Mouse (Mus musculus) kidney, adult 11 months (tissue): ENCODE data around the gene Ebf4.
A peak's percentile ranks its signal among the peaks of the same experiment; 100 is the strongest.

Source experiments
- DNase-seq: peaks from one replicate; pipeline ENCODE4 v3.0.0; 2022

Gene Ebf4

GRCm38 (mm10) chr2:130294936-130295277 is at the start of gene Ebf4:
TSS of gene Ebf4 (plus strand) at chr2:130295169.
- DNase-seq: no peak

- DNase-seq: peak; percentile 2
These were observed 48.1 kb upstream of the Ebf4 start for GRCm38 (mm10) chr2:130246912-130247311.

GRCm38 (mm10) chr2:130248226-130248625 is 46.7 kb upstream of the Ebf4 start:
- no peak for DNase-seq

- no peak for DNase-seq
These were observed 38.2 kb upstream of the Ebf4 start for GRCm38 (mm10) chr2:130256762-130257161.

- no peak for DNase-seq
These were observed 34.1 kb upstream of the Ebf4 start for GRCm38 (mm10) chr2:130260822-130261221.

GRCm38 (mm10) chr2:130261914-130262313 is 33.1 kb upstream of the Ebf4 start:
- DNase-seq: no peak

GRCm38 (mm10) chr2:130262398-130262797 is 32.6 kb upstream of the Ebf4 start:
- DNase-seq: no peak

- no peak for DNase-seq
These were observed 29.4 kb upstream of the Ebf4 start for GRCm38 (mm10) chr2:130265520-130265919.

GRCm38 (mm10) chr2:130268074-130268473 is 26.9 kb upstream of the Ebf4 start:
- DNase-seq: no peak

GRCm38 (mm10) chr2:130273732-130274131 is 21.2 kb upstream of the Ebf4 start:
- no peak for DNase-seq

GRCm38 (mm10) chr2:130274149-130274861 is 20.7 kb upstream of the Ebf4 start, which contains the start of gene Nop56:
TSS of gene Nop56 (plus strand) at chr2:130274430.
- peak; percentile 98 for DNase-seq

GRCm38 (mm10) chr2:130274862-130275261 is 20.1 kb upstream of the Ebf4 start:
- no peak for DNase-seq

- no peak for DNase-seq
These were observed 19.3 kb upstream of the Ebf4 start for GRCm38 (mm10) chr2:130275649-130276048.

- no peak for DNase-seq
These were observed 15.3 kb upstream of the Ebf4 start for GRCm38 (mm10) chr2:130279600-130280091.

GRCm38 (mm10) chr2:130280224-130280623 is 14.7 kb upstream of the Ebf4 start:
- no peak for DNase-seq

GRCm38 (mm10) chr2:130280818-130281217 is 14.2 kb upstream of the Ebf4 start:
- DNase-seq: no peak

- peak; percentile 84 for DNase-seq
These were observed 10.9 kb upstream of the Ebf4 start, which contains the start of gene Idh3b for GRCm38 (mm10) chr2:130283854-130284654. TSS of gene Idh3b (minus strand) at chr2:130284547.

GRCm38 (mm10) chr2:130289086-130289485 is 5.9 kb upstream of the Ebf4 start:
- DNase-seq: no peak

- peak; percentile 70 for DNase-seq
These were observed 3.5 kb upstream of the Ebf4 start for GRCm38 (mm10) chr2:130291434-130291833.

- no peak for DNase-seq
These were observed 2.0 kb upstream of the Ebf4 start for GRCm38 (mm10) chr2:130293009-130293408.

GRCm38 (mm10) chr2:130293486-130293885 is 1.5 kb upstream of the Ebf4 start:
- DNase-seq: no peak

GRCm38 (mm10) chr2:130294218-130294935 is 592 bp upstream of the Ebf4 start:
- DNase-seq: no peak
